In the genomic region with DNA sequence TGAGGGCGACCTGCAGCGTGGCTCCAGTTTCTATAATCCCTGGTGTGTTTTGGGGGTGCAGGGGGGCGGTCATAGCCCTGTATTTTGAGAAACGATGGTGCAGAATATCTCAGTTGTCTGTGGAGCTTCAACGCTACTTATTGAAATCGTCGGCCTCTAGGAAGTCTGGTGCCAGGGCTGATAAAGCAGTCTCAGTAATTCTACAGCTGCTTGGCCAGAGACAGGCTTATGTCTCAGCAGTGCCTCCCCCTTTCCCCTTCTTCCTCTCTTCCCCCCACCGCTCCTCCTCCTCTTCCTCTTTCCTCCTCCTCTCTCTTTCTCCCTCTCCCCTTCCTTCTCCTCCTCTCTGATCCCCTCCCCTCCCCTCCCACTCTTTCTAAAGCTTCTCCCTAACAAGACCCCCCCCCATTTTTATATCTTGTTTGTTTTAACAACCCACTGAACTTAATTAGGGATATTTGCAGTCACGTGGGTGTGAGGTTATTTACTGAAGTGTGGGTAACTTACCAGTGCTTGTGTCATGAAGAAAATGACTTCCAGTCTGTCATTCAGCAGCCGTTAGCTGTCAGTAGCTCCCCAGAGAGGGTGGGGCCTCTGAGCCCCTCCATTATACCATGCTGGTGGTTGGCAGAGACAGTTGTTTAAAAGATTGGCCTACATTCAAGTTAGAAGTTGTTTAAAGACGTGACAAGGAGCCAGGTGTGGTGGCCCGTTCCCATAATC, we compare ENCODE assay signal across 11 mouse cellular contexts.
DNase-seq lines count a peak whose midpoint lies in the region; ATAC-seq and TF ChIP-seq lines count a peak whose summit lies in the region.
"Had no signal": no experiment of that assay in that cellular context is flagged by ENCODE, and none has a peak within 500 bp of the region (broad histone marks: within the 10 kb centered on the region; RNA-seq: fewer than 3 reads in every experiment).

No protein-coding gene starts in this region.

- no peaks in the 10 kb centered on the region for H3K36me3 ChIP-seq in heart, embryonic 15.5 days
- H3K36me3 ChIP-seq in midbrain, embryonic 10.5 days = no peaks in the 10 kb centered on the region
- H3K36me3 ChIP-seq in midbrain, embryonic 16.5 days (ENCODE audit: control insufficient read depth, insufficient read depth, low read length) = no peaks in the 10 kb centered on the region
- H3K36me3 ChIP-seq in limb, embryonic 14.5 days (ENCODE audit: control insufficient read depth, insufficient read depth, low read length) = no peaks in the 10 kb centered on the region
- H3K36me3 ChIP-seq in stomach, embryonic 14.5 days (ENCODE audit: control insufficient read depth, insufficient read depth, low read length) = no peaks in the 10 kb centered on the region
- H3K36me3 ChIP-seq in intestine, embryonic 15.5 days = no peaks in the 10 kb centered on the region
- H3K36me3 ChIP-seq: embryonic facial prominence, embryonic 13.5 days; neural tube, embryonic 15.5 days had no signal

- H3K9ac ChIP-seq in heart, embryonic 15.5 days = no peak overlapping the region
- no peak overlapping the region for H3K9ac ChIP-seq in midbrain, embryonic 16.5 days (ENCODE audit: low read depth, low read length)
- no peak overlapping the region for H3K9ac ChIP-seq in limb, embryonic 14.5 days (ENCODE audit: low read depth, low read length, severe bottlenecking)
- H3K9ac ChIP-seq in stomach, embryonic 14.5 days (replicated peaks; ENCODE audit: low read depth, low read length) = no peak overlapping the region
- no peak overlapping the region for H3K9ac ChIP-seq in intestine, embryonic 15.5 days
- H3K9ac ChIP-seq: embryonic facial prominence, embryonic 13.5 days; neural tube, embryonic 15.5 days had no signal

- no peaks in the 10 kb centered on the region for H3K27me3 ChIP-seq in heart, embryonic 15.5 days
- H3K27me3 ChIP-seq in midbrain, embryonic 10.5 days (ENCODE audit: low read depth, poor library complexity, severe bottlenecking) = no peaks in the 10 kb centered on the region
- H3K27me3 ChIP-seq in midbrain, embryonic 16.5 days (ENCODE audit: control insufficient read depth, insufficient read depth, low read depth, low read length) = no peaks in the 10 kb centered on the region
- no peaks in the 10 kb centered on the region for H3K27me3 ChIP-seq in limb, embryonic 14.5 days (ENCODE audit: control insufficient read depth, insufficient read depth, low read length)
- H3K27me3 ChIP-seq in stomach, embryonic 14.5 days (ENCODE audit: control insufficient read depth, insufficient read depth, low read length) = no peaks in the 10 kb centered on the region
- H3K27me3 ChIP-seq in intestine, embryonic 15.5 days (replicated peaks) = no peaks in the 10 kb centered on the region
- H3K27me3 ChIP-seq: embryonic facial prominence, embryonic 13.5 days; neural tube, embryonic 15.5 days had no signal

- no peak for DNase-seq in heart, adult 18-20 months
- no peak for DNase-seq in midbrain, embryonic 10.5 days (ENCODE audit: low spot score)
- no peak for DNase-seq in limb, embryonic 14.5 days (ENCODE audit: low spot score)
- DNase-seq: cerebellum, adult 9-10 months; midbrain, embryonic 14.5 days had no signal

- no peak for TF ChIP-seq POLR2A in limb, embryonic 14.5 days (IDR thresholded peaks at IDR 0.05; ENCODE audit: borderline replicate concordance, extremely low read depth, insufficient read depth, insufficient read length)

- H3K4me3 ChIP-seq in heart, embryonic 15.5 days = no peak overlapping the region
- no peak overlapping the region for H3K4me3 ChIP-seq in midbrain, embryonic 10.5 days
- H3K4me3 ChIP-seq in midbrain, embryonic 16.5 days (ENCODE audit: low read depth, low read length) = no peak overlapping the region
- no peak overlapping the region for H3K4me3 ChIP-seq in limb, embryonic 14.5 days (replicated peaks; ENCODE audit: low read length)
- H3K4me3 ChIP-seq in stomach, embryonic 14.5 days (ENCODE audit: low read depth, low read length) = no peak overlapping the region
- H3K4me3 ChIP-seq in intestine, embryonic 15.5 days (replicated peaks) = no peak overlapping the region
- H3K4me3 ChIP-seq: embryonic facial prominence, embryonic 13.5 days; neural tube, embryonic 15.5 days had no signal

- peaks cover 63% of the 10 kb centered on the region for H3K4me1 ChIP-seq in heart, embryonic 15.5 days (replicated peaks)
- H3K4me1 ChIP-seq in midbrain, embryonic 10.5 days = peaks cover 37% of the 10 kb centered on the region
- peaks cover 9% of the 10 kb centered on the region; the same call in 1 of the 2 replicates for H3K4me1 ChIP-seq in midbrain, embryonic 16.5 days (ENCODE audit: control insufficient read depth, insufficient read depth, low read length)
- H3K4me1 ChIP-seq in limb, embryonic 14.5 days (ENCODE audit: control insufficient read depth, insufficient read depth, low read length) = peaks cover 60% of the 10 kb centered on the region
- H3K4me1 ChIP-seq in stomach, embryonic 14.5 days (ENCODE audit: control insufficient read depth, insufficient read depth, low read length) = peaks cover 40% of the 10 kb centered on the region
- peaks cover 25% of the 10 kb centered on the region for H3K4me1 ChIP-seq in intestine, embryonic 15.5 days (replicated peaks)

- no peak overlapping the region for H3K4me2 ChIP-seq in heart, embryonic 15.5 days
- H3K4me2 ChIP-seq in midbrain, embryonic 16.5 days (ENCODE audit: low read length) = no peak overlapping the region
- no peak overlapping the region for H3K4me2 ChIP-seq in limb, embryonic 14.5 days (replicated peaks; ENCODE audit: low read depth, low read length, severe bottlenecking)
- no peak overlapping the region for H3K4me2 ChIP-seq in stomach, embryonic 14.5 days (replicated peaks; ENCODE audit: low read depth, low read length)
- no peak overlapping the region for H3K4me2 ChIP-seq in intestine, embryonic 15.5 days (replicated peaks)
- H3K4me2 ChIP-seq: embryonic facial prominence, embryonic 13.5 days; neural tube, embryonic 15.5 days had no signal

- H3K27ac ChIP-seq in heart, embryonic 15.5 days = peak overlapping the region; percentile 87
- 0 out of 2 replicates have a peak overlapping the region, but pooled peaks have one; percentile 23 for H3K27ac ChIP-seq in midbrain, embryonic 10.5 days (replicated peaks)
- no peak overlapping the region for H3K27ac ChIP-seq in midbrain, embryonic 16.5 days (ENCODE audit: low read length)
- H3K27ac ChIP-seq in limb, embryonic 14.5 days (replicated peaks; ENCODE audit: low read depth, low read length) = peak overlapping the region; percentile 43; the same call in 1 of the 2 replicates
- H3K27ac ChIP-seq in stomach, embryonic 14.5 days (ENCODE audit: low read length) = peak overlapping the region; percentile 74; the same call in 1 of the 2 replicates
- H3K27ac ChIP-seq in intestine, embryonic 15.5 days = no peak overlapping the region
- H3K27ac ChIP-seq: neural tube, embryonic 15.5 days had no signal

- H3K9me3 ChIP-seq in heart, embryonic 15.5 days (replicated peaks) = no peaks in the 10 kb centered on the region
- no peaks in the 10 kb centered on the region for H3K9me3 ChIP-seq in midbrain, embryonic 10.5 days (replicated peaks)
- H3K9me3 ChIP-seq in midbrain, embryonic 16.5 days (replicated peaks; ENCODE audit: control insufficient read depth, low read length, poor library complexity, severe bottlenecking) = no peaks in the 10 kb centered on the region
- H3K9me3 ChIP-seq in limb, embryonic 14.5 days (ENCODE audit: control insufficient read depth, low read length) = no peaks in the 10 kb centered on the region
- no peaks in the 10 kb centered on the region for H3K9me3 ChIP-seq in stomach, embryonic 14.5 days (ENCODE audit: control insufficient read depth, low read depth, low read length)
- no peaks in the 10 kb centered on the region for H3K9me3 ChIP-seq in intestine, embryonic 15.5 days
- H3K9me3 ChIP-seq: embryonic facial prominence, embryonic 13.5 days; neural tube, embryonic 15.5 days had no signal

- ATAC-seq in heart, embryonic 15.5 days (replicated peaks; ENCODE audit: insufficient number of reproducible peaks, insufficient read depth, low FRiP score, low read depth) = no peak
- ATAC-seq in midbrain, embryonic 16.5 days = no peak
- ATAC-seq in limb, embryonic 14.5 days (ENCODE audit: low FRiP score, low read depth) = no peak
- no peak for ATAC-seq in stomach, embryonic 14.5 days (ENCODE audit: insufficient number of reproducible peaks, insufficient read depth, low FRiP score, low read depth)
- ATAC-seq in intestine, embryonic 15.5 days = no peak

- WGBS in heart, embryonic 15.5 days = 36% methylated on average over 12 of the region's 12 CpGs
- WGBS in midbrain, embryonic 10.5 days = 85% methylated on average over 12 of the region's 12 CpGs
- 72% methylated on average over 12 of the region's 12 CpGs for WGBS in midbrain, embryonic 16.5 days
- 48% methylated on average over 12 of the region's 12 CpGs for WGBS in limb, embryonic 14.5 days
- WGBS in stomach, embryonic 14.5 days = 53% methylated on average over 12 of the region's 12 CpGs
- 60% methylated on average over 12 of the region's 12 CpGs for WGBS in intestine, embryonic 15.5 days

Comparison
In these comparisons a context has a peak if more than half of its experiments do, and no peak if none do; other contexts are left out.
1. H3K27ac ChIP-seq: peak in heart, embryonic 15.5 days (single experiment), midbrain, embryonic 10.5 days (single experiment), limb, embryonic 14.5 days (single experiment) and stomach, embryonic 14.5 days (single experiment); none in midbrain, embryonic 16.5 days (single experiment) and intestine, embryonic 15.5 days (single experiment).